ENCODE assay signal across 8 mouse cellular contexts in the genomic region with DNA sequence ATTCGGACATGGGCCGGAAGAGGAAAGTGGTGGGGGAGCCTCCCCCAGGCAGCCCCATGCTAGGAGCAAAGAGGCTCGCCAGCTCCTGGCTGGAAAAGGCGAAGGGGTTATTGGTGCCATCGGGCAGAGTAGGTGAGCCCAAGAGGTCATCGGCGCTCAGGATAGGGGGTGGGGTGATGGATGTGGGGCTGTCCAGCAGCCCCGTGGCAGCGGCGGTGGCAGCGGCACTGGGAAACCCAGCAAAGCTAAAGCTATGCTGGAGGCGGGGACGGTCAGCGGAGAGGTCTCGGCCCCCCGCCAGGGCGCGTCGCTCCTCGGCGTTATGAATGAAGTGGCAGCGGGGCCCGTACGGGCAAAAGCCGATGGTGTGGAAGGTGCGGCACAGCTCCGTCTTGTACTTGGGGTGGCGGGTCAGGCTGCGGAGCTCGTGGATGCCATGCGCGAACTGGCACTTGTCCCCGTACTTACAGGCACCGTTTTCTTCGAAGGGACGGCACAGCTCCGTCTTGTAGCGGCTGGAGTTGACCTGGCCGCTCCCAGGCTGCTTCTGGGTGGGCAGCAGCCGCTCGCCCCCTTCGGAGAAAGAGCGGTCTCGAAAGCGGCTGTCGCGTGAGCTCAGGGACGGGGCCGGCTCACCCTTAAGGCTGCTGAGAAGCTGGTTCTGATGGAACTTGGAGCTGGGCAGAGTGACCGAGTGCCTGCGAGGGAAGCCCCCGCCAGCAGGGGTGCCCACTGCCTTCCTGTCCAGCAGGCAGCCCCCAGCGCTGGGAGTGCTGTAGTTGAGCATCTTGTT. TPM values are rescaled to one million over a fixed set of nuclear protein-coding genes. Genes with fewer than 3 reads are reported as not detected.
DNase-seq lines count a peak whose midpoint lies in the region; ATAC-seq lines count a peak whose summit lies in the region.

No protein-coding gene starts in this region.

- no peaks in the 10 kb centered on the region for H3K27me3 ChIP-seq in heart, embryonic 14.5 days (ENCODE audit: control insufficient read depth, insufficient read depth, low read length)
- no peaks in the 10 kb centered on the region for H3K27me3 ChIP-seq in kidney, embryonic 15.5 days
- H3K27me3 ChIP-seq in stomach, embryonic 15.5 days (replicated peaks) = no peaks in the 10 kb centered on the region

- peaks cover 37% of the 10 kb centered on the region for H3K36me3 ChIP-seq in heart, embryonic 14.5 days (ENCODE audit: control insufficient read depth, insufficient read depth, low read length)
- peaks cover 35% of the 10 kb centered on the region for H3K36me3 ChIP-seq in kidney, embryonic 15.5 days
- H3K36me3 ChIP-seq in stomach, embryonic 15.5 days = peaks cover 7% of the 10 kb centered on the region; the same call in 1 of the 2 replicates

- ATAC-seq in heart, embryonic 14.5 days (ENCODE audit: insufficient number of reproducible peaks, insufficient read depth, low FRiP score, low read depth) = no peak
- ATAC-seq in kidney, embryonic 15.5 days (replicated peaks; ENCODE audit: low FRiP score) = no peak
- ATAC-seq in stomach, embryonic 15.5 days (ENCODE audit: insufficient read depth, low FRiP score, low read depth) = no peak

- no peaks in the 10 kb centered on the region for H3K9me3 ChIP-seq in heart, embryonic 14.5 days (ENCODE audit: control insufficient read depth, low read length)
- H3K9me3 ChIP-seq in kidney, embryonic 15.5 days (replicated peaks) = no peaks in the 10 kb centered on the region
- H3K9me3 ChIP-seq in stomach, embryonic 15.5 days = no peaks in the 10 kb centered on the region

- H3K4me3 ChIP-seq in heart, embryonic 14.5 days (ENCODE audit: control insufficient read depth in 1 of 2, insufficient read depth in 1 of 2, low read depth in 1 of 2, low read length in 2 of 2) = peak overlapping the region; percentile 84 to 91
- peak overlapping the region; percentile 84 for H3K4me3 ChIP-seq in kidney, embryonic 15.5 days (replicated peaks)
- H3K4me3 ChIP-seq in stomach, embryonic 15.5 days (replicated peaks) = peak overlapping the region; percentile 83

- H3K9ac ChIP-seq in heart, embryonic 14.5 days (ENCODE audit: low read length) = peak overlapping the region; percentile 99
- peak overlapping the region; percentile 97 for H3K9ac ChIP-seq in kidney, embryonic 15.5 days
- H3K9ac ChIP-seq in stomach, embryonic 15.5 days = peak overlapping the region; percentile 94

- peak overlapping the region; percentile 68 to 99 for H3K27ac ChIP-seq in heart, embryonic 14.5 days (replicated peaks in 1 of 2; ENCODE audit: control insufficient read depth in 1 of 2, insufficient read depth in 1 of 2, low read depth in 2 of 2, low read length in 2 of 2)
- peak overlapping the region; percentile 99 for H3K27ac ChIP-seq in kidney, embryonic 15.5 days
- peak overlapping the region; percentile 95 for H3K27ac ChIP-seq in stomach, embryonic 15.5 days

- H3K4me1 ChIP-seq in heart, embryonic 14.5 days (ENCODE audit: control insufficient read depth in 2 of 2, insufficient read depth in 2 of 2, low read length in 2 of 2) = peaks cover 10 to 23% of the 10 kb centered on the region in 2 experiments
- peaks cover 25% of the 10 kb centered on the region for H3K4me1 ChIP-seq in kidney, embryonic 15.5 days
- H3K4me1 ChIP-seq in stomach, embryonic 15.5 days = peaks cover 4% of the 10 kb centered on the region; the same call in 1 of the 2 replicates

- peak; percentile 49 for DNase-seq in urinary bladder, postnatal 14 days (ENCODE audit: low spot score)
- no peak for DNase-seq in urinary bladder, postnatal 10 days (ENCODE audit: low spot score)
- DNase-seq in embryo, embryonic 11 days = peak; percentile 60
- DNase-seq in lung, postnatal 25 days (ENCODE audit: low spot score) = peak; percentile 31
- no peak for DNase-seq in ovary, postnatal 14 days (ENCODE audit: low spot score)

- WGBS in heart, embryonic 14.5 days = 10% methylated on average over 53 of the region's 53 CpGs
- WGBS in kidney, embryonic 15.5 days = 1% methylated on average over 53 of the region's 53 CpGs
- WGBS in stomach, embryonic 15.5 days = 13% methylated on average over 53 of the region's 53 CpGs

- peak overlapping the region; percentile 90 for H3K4me2 ChIP-seq in heart, embryonic 14.5 days (ENCODE audit: low read length)
- peak overlapping the region; percentile 84 for H3K4me2 ChIP-seq in kidney, embryonic 15.5 days
- peak overlapping the region; percentile 72 for H3K4me2 ChIP-seq in stomach, embryonic 15.5 days

RNA-seq across cellular contexts. Expression of a gene that starts 2.9 kb away (rescaled TPM):
- 103 and 125 TPM in 2 replicates for polyA plus RNA-seq in heart, embryonic 14.5 days (2014; fragmentation: Nextera tagmentation; extraction: Ambion mirVana)
- polyA plus RNA-seq in kidney, embryonic 15.5 days (2015; fragmentation: Nextera tagmentation; extraction: Ambion mirVana) = 136 and 154 TPM in 2 replicates
- polyA plus RNA-seq in stomach, embryonic 15.5 days (2015; fragmentation: Nextera tagmentation; extraction: Ambion mirVana) = 142 and 146 TPM in 2 replicates

Comparison
In these comparisons a context has a peak if more than half of its experiments do, and no peak if none do; other contexts are left out.
1. DNase-seq: peak in urinary bladder, postnatal 14 days (single experiment), embryo, embryonic 11 days (single experiment) and lung, postnatal 25 days (single experiment); none in urinary bladder, postnatal 10 days (single experiment) and ovary, postnatal 14 days (single experiment).
2. Peak in every context shown above with its lines, with median percentiles within 50 percentile points of each other: H3K27ac ChIP-seq, H3K4me2 ChIP-seq, H3K4me3 ChIP-seq and H3K9ac ChIP-seq.